Mouse (Mus musculus): ENCODE data around the gene Chpf.

GRCm38 (mm10) chr1:75478497-75478896, 610 bp downstream of the Chpf start:
- no peak for TF ChIP-seq CTCF (IDR thresholded peaks at IDR 0.05; ENCODE audit: low read depth)
- TF ChIP-seq EP300 (IDR thresholded peaks at IDR 0.05; ENCODE audit: low read depth) = no peak
